Comparison of ENCODE assay signal across 11 mouse cellular contexts in the genomic region with DNA sequence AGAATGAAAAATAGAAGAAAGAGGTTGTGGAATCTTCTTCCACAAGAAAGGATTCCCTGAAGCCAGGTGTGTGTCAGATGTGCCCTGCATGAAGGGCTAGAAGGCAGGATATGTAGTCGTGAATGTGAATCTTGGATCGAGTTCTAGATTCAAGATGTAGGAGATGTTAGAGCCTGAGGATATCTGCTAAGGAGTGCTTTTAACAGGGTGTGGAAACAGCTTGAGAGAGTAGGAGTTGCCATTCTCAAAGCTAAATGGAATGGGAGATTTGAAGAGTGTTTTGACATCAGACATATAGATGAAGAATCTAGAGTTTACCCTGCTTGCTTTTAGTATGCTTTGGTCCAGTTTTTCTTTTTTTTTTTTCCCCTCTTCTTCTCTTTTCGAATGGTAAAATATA.
"Had no signal": no experiment of that assay in that cellular context is flagged by ENCODE, and none has a peak within 500 bp of the region (broad histone marks: within the 10 kb centered on the region; RNA-seq: fewer than 3 reads in every experiment).

No protein-coding gene starts in this region.

- ATAC-seq: liver, postnatal 0 days; lung, postnatal 0 days; midbrain, embryonic 13.5 days; midbrain, embryonic 15.5 days had no signal

- DNase-seq: liver, postnatal 0 days; lung, adult 2 months; lung, postnatal 14 days; lung, postnatal 36 days; right cerebral cortex, postnatal 25 days; thymus, adult 18-20 months; thymus, postnatal 14 days; thymus, postnatal 36 days had no signal
